Mouse (Mus musculus) kidney, embryonic 14.5 days (tissue): ENCODE data around the gene Olfr361. TPM values are rescaled to one million over a fixed set of nuclear protein-coding genes. Genes with fewer than 3 reads are reported as not detected.
"Not testable (repeated sequence)": the region's sequence is repeated elsewhere in the genome, so short reads cannot be mapped to it uniquely, and the experiment has no call there.

Experiments
- ATAC-seq: fragments of 200-750 bp; cut with Nextera tagmentation; 2 replicates; pipeline ENCODE4 v1.8.0; 2017; ENCODE audit warnings: moderate number of reproducible peaks, mild to moderate bottlenecking, moderate TSS enrichment, moderate library complexity; ENCODE audit not compliant: low FRiP score, low TSS enrichment
- H3K27ac ChIP-seq: fragments of 300-500 bp; sonication (generic); 2 replicates; pipeline ENCODE4 v1.5.1; 2014; ENCODE audit warnings: low read depth, mild to moderate bottlenecking, low read length, moderate library complexity, mixed read lengths
- H3K27me3 ChIP-seq: fragments of 300-500 bp; sonication (generic); 2 replicates; pipeline ENCODE4 v1.6.1; 2014; ENCODE audit warnings: mild to moderate bottlenecking, low read length; ENCODE audit not compliant: control insufficient read depth, insufficient read depth
- H3K36me3 ChIP-seq: fragments of 300-500 bp; sonication (generic); 2 replicates; pipeline ENCODE4 v1.6.1; 2014; ENCODE audit warnings: low read length, mixed read lengths; ENCODE audit not compliant: control insufficient read depth, insufficient read depth
- H3K4me1 ChIP-seq: fragments of 300-500 bp; sonication (generic); 2 replicates; pipeline ENCODE4 v1.6.1; 2014; ENCODE audit warnings: low read length, mixed read lengths; ENCODE audit not compliant: control insufficient read depth, insufficient read depth
- H3K4me2 ChIP-seq: fragments of 300-500 bp; sonication (generic); replicated peaks from 2 replicates; pipeline ENCODE4 v1.6.1; 2014; ENCODE audit warnings: low read depth, mild to moderate bottlenecking, low read length
- H3K4me3 ChIP-seq: fragments of 300-500 bp; sonication (generic); 2 replicates; pipeline ENCODE4 v1.5.1; 2014; ENCODE audit warnings: mild to moderate bottlenecking, low read length
- H3K9ac ChIP-seq: fragments of 300-500 bp; sonication (generic); 2 replicates; pipeline ENCODE4 v1.6.1; 2014; ENCODE audit warnings: low read depth, mild to moderate bottlenecking, low read length, moderate library complexity
- H3K9me3 ChIP-seq: fragments of 300-500 bp; sonication (generic); 2 replicates; pipeline ENCODE4 v1.6.1; 2016; ENCODE audit warnings: low read length; ENCODE audit not compliant: control insufficient read depth
- WGBS: fragments of 180-500 bp; shearing (Covaris S2); extraction: QIAGEN DNeasy Blood & Tissue Kit; methylation state at CpG from one replicate; pipeline ENCODE4 v1.1.7; 2014; 5-methylcytosine and 5-hydroxymethylcytosine counted together
- polyA plus RNA-seq: library from polyadenylated mRNA; unstranded; fragments of >200 nt; fragmentation: Nextera tagmentation; extraction: Ambion mirVana; gene quantifications from 2 replicates; pipeline ENCODE4 v1.2.1, GENCODE M21; 2014

Gene Olfr361
- not detected in 2 replicates for polyA plus RNA-seq

DNA sequence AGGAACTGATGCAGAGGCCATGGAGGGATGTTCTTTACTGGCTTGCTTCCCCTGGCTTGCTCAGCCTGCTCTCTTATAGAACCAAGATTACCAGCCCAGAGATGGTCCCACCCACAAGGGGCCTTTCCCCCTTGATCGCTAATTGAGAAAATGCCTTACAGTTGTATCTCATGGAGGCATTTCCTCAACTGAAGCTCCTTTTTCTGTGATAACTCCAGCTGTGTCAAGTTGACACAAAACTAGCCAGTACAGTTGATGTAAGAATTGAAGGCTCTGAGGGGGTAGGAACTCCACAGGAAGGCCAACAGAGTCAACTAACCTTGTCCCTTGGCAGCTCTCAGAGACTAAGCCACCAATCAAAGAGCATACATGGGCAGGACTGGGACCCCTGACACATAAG, at the start of gene Olfr361:
TSS of gene Olfr361 (minus strand) at position 101 of the 400 bp plus-strand sequence.
- not testable (repeated sequence) for H3K4me2 ChIP-seq, H3K9ac ChIP-seq, H3K27me3 ChIP-seq, H3K4me1 ChIP-seq, ATAC-seq, H3K36me3 ChIP-seq, H3K4me3 ChIP-seq, H3K27ac ChIP-seq, H3K9me3 ChIP-seq
- WGBS: 29% methylated on average over 1 of the region's 1 CpGs

GRCm38 (mm10) chr2:37117810-37118209, 28.7 kb upstream of the Olfr361 start, which contains the start of gene Olfr362:
Olfr362 (minus strand) TSS chr2:37117910.
- Histone ChIP-seq H3K36me3 (no peaks in the 10 kb centered on the region), H3K27me3 (no peaks in the 10 kb centered on the region), H3K27ac (no peak within 1 kb of the TSS), H3K9ac (no peak within 1 kb of the TSS), H3K4me2 (no peak within 1 kb of the TSS), H3K4me1 (no peaks in the 10 kb centered on the region), H3K9me3 (peaks cover 3% of the 10 kb centered on the region; the same call in 1 of the 2 replicates), H3K4me3 (no peak within 1 kb of the TSS)
- ATAC-seq: no peak
- WGBS: 83% methylated on average over 1 of the region's 1 CpGs

GRCm38 (mm10) chr2:37065446-37065845, 23.6 kb downstream of the Olfr361 start, which contains the start of gene Olfr360:
Olfr360 (plus strand) TSS chr2:37065746.
- Histone ChIP-seq H3K4me3 (no peak within 1 kb of the TSS), H3K9ac (no peak within 1 kb of the TSS), H3K27me3 (no peaks in the 10 kb centered on the region), H3K4me1 (no peaks in the 10 kb centered on the region), H3K27ac (no peak within 1 kb of the TSS), H3K9me3 (no peaks in the 10 kb centered on the region), H3K4me2 (no peak within 1 kb of the TSS), H3K36me3 (no peaks in the 10 kb centered on the region)
- ATAC-seq: no peak

Other genes with a start within 250 kb of the Olfr361 start
- gene Olfr350, start 243.0 kb downstream of the Olfr361 start, polyA plus RNA-seq: not detected in 2 replicates
- not detected in 2 replicates for gene Olfr351, start 226.6 kb downstream of the Olfr361 start, polyA plus RNA-seq
- not detected in 2 replicates for gene Olfr352, start 220.8 kb downstream of the Olfr361 start, polyA plus RNA-seq
- not detected in 2 replicates for gene Olfr353, start 196.4 kb downstream of the Olfr361 start, polyA plus RNA-seq
- gene Olfr354, start 183.6 kb downstream of the Olfr361 start, polyA plus RNA-seq: not detected in 2 replicates
- not detected in 2 replicates for gene Olfr355, start 160.4 kb downstream of the Olfr361 start, polyA plus RNA-seq
- not detected in 2 replicates for gene Olfr356, start 152.2 kb downstream of the Olfr361 start, polyA plus RNA-seq
- gene Olfr357, start 95.5 kb downstream of the Olfr361 start, polyA plus RNA-seq: not detected in 2 replicates
- gene Olfr358, start 80.0 kb downstream of the Olfr361 start, polyA plus RNA-seq: not detected in 2 replicates
- not detected in 2 replicates for gene Olfr360, start 23.5 kb downstream of the Olfr361 start, polyA plus RNA-seq
- not detected in 2 replicates for gene Olfr362, start 28.6 kb upstream of the Olfr361 start, polyA plus RNA-seq
- gene Olfr364-ps1, start 50.0 kb upstream of the Olfr361 start, polyA plus RNA-seq: not detected in 2 replicates
- not detected in 2 replicates for gene Olfr365, start 98.9 kb upstream of the Olfr361 start, polyA plus RNA-seq
- gene Olfr366, start 122.3 kb upstream of the Olfr361 start, polyA plus RNA-seq: not detected in 2 replicates
- gene Olfr368, start 237.2 kb upstream of the Olfr361 start, polyA plus RNA-seq: not detected in 2 replicates